Mouse (Mus musculus): ENCODE results near the gene Gm11492. TPM values are rescaled to one million over a fixed set of nuclear protein-coding genes. Genes with fewer than 3 reads are reported as not detected.

Gm11492 gene
- total and polyA plus RNA-seq, 2 experiments from 2014 or later = not detected

- 90% methylated on average over 7 of the region's 7 CpGs for WGBS
- no peak for ATAC-seq
- no peak for TF ChIP-seq CTCF (IDR thresholded peaks at IDR 0.05; ENCODE audit: low read depth)
- no peaks in the 10 kb centered on the region for H3K27me3 ChIP-seq (ENCODE audit: insufficient read depth, low read length)
- H3K9me3 ChIP-seq (ENCODE audit: low read length) = no peaks in the 10 kb centered on the region
- no peak overlapping the region for H3K9ac ChIP-seq (replicated peaks; ENCODE audit: low read length)
- H3K4me1 ChIP-seq (ENCODE audit: insufficient read depth, low read length) = no peaks in the 10 kb centered on the region
- H3K36me3 ChIP-seq (ENCODE audit: insufficient read depth, low read length) = peaks cover 89% of the 10 kb centered on the region
- no peak overlapping the region for H3K4me2 ChIP-seq (ENCODE audit: low read depth, low read length)
- no peak overlapping the region for H3K4me3 ChIP-seq (ENCODE audit: low read length)
- no peak for DNase-seq (ENCODE audit: low spot score)
- no peak overlapping the region for H3K27ac ChIP-seq
Measured at GRCm38 (mm10) chr11:87613972-87614371, 47.5 kb downstream of the Gm11492 start.

DNA sequence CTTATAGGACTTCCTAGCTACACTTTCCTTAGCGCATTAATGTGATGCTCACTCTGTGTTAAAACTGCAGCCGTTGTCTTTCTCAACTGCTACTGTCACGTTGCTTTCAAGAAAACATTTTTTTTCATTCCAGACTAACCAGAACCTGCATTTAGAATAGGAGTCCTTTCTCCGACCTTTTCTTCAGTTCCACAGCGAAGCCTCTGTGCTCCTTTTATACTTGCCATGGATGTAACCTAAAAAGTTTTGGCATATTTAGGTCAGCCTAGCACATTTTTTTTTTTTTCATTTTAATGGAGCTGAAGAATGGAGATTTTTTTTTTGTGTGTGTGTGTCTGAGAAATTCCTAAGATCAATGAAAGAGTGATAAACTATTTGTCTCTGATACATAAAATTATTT, 49.1 kb downstream of the Gm11492 start:
- TF ChIP-seq CTCF (IDR thresholded peaks at IDR 0.05; ENCODE audit: low read depth) = no peak
- Histone ChIP-seq H3K4me3 (ENCODE audit: low read length) (no peak overlapping the region), H3K4me2 (ENCODE audit: low read depth, low read length) (no peak overlapping the region), H3K27me3 (ENCODE audit: insufficient read depth, low read length) (no peaks in the 10 kb centered on the region), H3K4me1 (ENCODE audit: insufficient read depth, low read length) (no peaks in the 10 kb centered on the region), H3K36me3 (ENCODE audit: insufficient read depth, low read length) (peaks cover 78% of the 10 kb centered on the region), H3K27ac (no peak overlapping the region), H3K9ac (replicated peaks; ENCODE audit: low read length) (no peak overlapping the region), H3K9me3 (ENCODE audit: low read length) (no peaks in the 10 kb centered on the region)
- ATAC-seq (no peak), DNase-seq (ENCODE audit: low spot score) (no peak)
- WGBS = 91% methylated on average over 5 of the region's 5 CpGs

DNA sequence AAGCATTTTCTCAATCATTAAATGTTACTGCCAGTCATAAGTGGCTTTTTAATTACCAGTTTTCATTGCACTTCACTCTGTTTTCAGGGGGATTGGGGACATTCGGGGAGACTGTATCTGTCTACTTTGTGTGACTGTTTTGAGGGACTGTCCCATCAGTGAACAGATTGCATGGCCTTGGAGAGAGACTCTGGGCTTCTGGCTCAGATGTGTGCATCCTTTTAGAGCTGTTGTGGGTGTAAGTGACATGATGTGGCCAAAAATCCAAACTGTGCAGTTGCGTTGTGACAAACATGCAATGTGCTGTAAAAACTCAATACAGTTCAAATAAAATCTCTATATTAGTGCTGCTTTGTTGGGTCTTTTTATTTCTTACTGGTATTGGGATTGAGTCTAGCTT, 49.5 kb downstream of the Gm11492 start:
- DNase-seq (ENCODE audit: low spot score) = no peak
- ATAC-seq = no peak
- no peak for TF ChIP-seq CTCF (IDR thresholded peaks at IDR 0.05; ENCODE audit: low read depth)
- WGBS = 94% methylated on average over 2 of the region's 2 CpGs
- Histone ChIP-seq H3K36me3 (ENCODE audit: insufficient read depth, low read length) (peaks cover 74% of the 10 kb centered on the region), H3K4me2 (ENCODE audit: low read depth, low read length) (no peak overlapping the region), H3K9me3 (ENCODE audit: low read length) (no peaks in the 10 kb centered on the region), H3K27me3 (ENCODE audit: insufficient read depth, low read length) (no peaks in the 10 kb centered on the region), H3K27ac (no peak overlapping the region), H3K9ac (replicated peaks; ENCODE audit: low read length) (no peak overlapping the region), H3K4me1 (ENCODE audit: insufficient read depth, low read length) (no peaks in the 10 kb centered on the region), H3K4me3 (ENCODE audit: low read length) (no peak overlapping the region)

GRCm38 (mm10) chr11:87616790-87617474, 50.5 kb downstream of the Gm11492 start, which contains the start of gene Hsf5:
Gene Hsf5 (plus strand): TSS chr11:87617164.
- TF ChIP-seq CTCF (IDR thresholded peaks at IDR 0.05; ENCODE audit: low read depth) = no peak
- H3K9ac ChIP-seq (replicated peaks; ENCODE audit: low read length) = no peak within 1 kb of the TSS
- H3K36me3 ChIP-seq (ENCODE audit: insufficient read depth, low read length) = peaks cover 65% of the 10 kb centered on the region
- WGBS = 91% methylated on average over 67 of the region's 69 CpGs
- ATAC-seq (no peak), DNase-seq (ENCODE audit: low spot score) (no peak)
- H3K4me3 ChIP-seq (ENCODE audit: low read length) = no peak within 1 kb of the TSS
- H3K9me3 ChIP-seq (ENCODE audit: low read length) = no peaks in the 10 kb centered on the region
- H3K27ac ChIP-seq = no peak within 1 kb of the TSS
- no peaks in the 10 kb centered on the region for H3K27me3 ChIP-seq (ENCODE audit: insufficient read depth, low read length)
- H3K4me2 ChIP-seq (ENCODE audit: low read depth, low read length) = no peak within 1 kb of the TSS
- H3K4me1 ChIP-seq (ENCODE audit: insufficient read depth, low read length) = no peaks in the 10 kb centered on the region

DNA sequence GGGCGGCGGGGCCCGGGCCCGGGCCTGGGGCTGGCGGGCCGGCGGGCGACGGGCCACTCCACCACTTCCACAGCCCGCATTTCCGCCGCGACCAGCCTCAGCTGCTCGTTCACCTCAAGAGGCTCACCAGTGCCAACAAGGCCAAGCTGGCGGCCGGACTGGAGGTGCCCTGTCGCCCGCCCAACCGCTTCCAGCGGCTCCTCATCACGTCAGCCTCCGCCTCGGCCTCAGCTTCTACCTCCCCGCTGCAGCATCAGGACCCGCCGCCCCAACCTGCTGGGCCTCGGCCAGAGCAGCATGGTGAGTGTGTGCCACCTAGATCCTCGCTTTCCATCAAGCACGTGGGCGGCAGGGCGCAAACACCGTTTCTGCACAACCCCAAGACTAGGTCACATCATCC, 51.2 kb downstream of the Gm11492 start:
- H3K4me1 ChIP-seq (ENCODE audit: insufficient read depth, low read length) = no peaks in the 10 kb centered on the region
- no peak overlapping the region for H3K9ac ChIP-seq (replicated peaks; ENCODE audit: low read length)
- no peak overlapping the region for H3K4me3 ChIP-seq (ENCODE audit: low read length)
- H3K27ac ChIP-seq = no peak overlapping the region
- H3K27me3 ChIP-seq (ENCODE audit: insufficient read depth, low read length) = no peaks in the 10 kb centered on the region
- ATAC-seq (no peak), DNase-seq (ENCODE audit: low spot score) (no peak)
- WGBS = 95% methylated on average over 30 of the region's 32 CpGs
- H3K9me3 ChIP-seq (ENCODE audit: low read length) = no peaks in the 10 kb centered on the region
- peaks cover 59% of the 10 kb centered on the region for H3K36me3 ChIP-seq (ENCODE audit: insufficient read depth, low read length)
- no peak overlapping the region for H3K4me2 ChIP-seq (ENCODE audit: low read depth, low read length)
- TF ChIP-seq CTCF (IDR thresholded peaks at IDR 0.05; ENCODE audit: low read depth) = no peak

Other genes with a start within 250 kb of the Gm11492 start
- gene Ppm1e, start 207.6 kb upstream of the Gm11492 start, total RNA-seq (2014; rRNA removed) = 60.1 and 65.9 TPM in 2 replicates
- 17.1 and 18.6 TPM in 2 replicates for gene Ppm1e, start 207.6 kb upstream of the Gm11492 start, polyA plus RNA-seq (2015; fragmentation: Nextera tagmentation; extraction: Ambion mirVana)
- 3.5 and 3.7 TPM in 2 replicates for gene Rad51c, start 161.7 kb upstream of the Gm11492 start, total RNA-seq (2014; rRNA removed)
- 2.0 and 4.2 TPM in 2 replicates for gene Rad51c, start 161.7 kb upstream of the Gm11492 start, polyA plus RNA-seq (2015; fragmentation: Nextera tagmentation; extraction: Ambion mirVana)
- gene Tex14, start 161.6 kb upstream of the Gm11492 start, total RNA-seq (2014; rRNA removed) = 0.47 and 0.73 TPM in 2 replicates
- 2.6 and 3.4 TPM in 2 replicates for gene Tex14, start 161.6 kb upstream of the Gm11492 start, polyA plus RNA-seq (2015; fragmentation: Nextera tagmentation; extraction: Ambion mirVana)
- 32.3 and 39.6 TPM in 2 replicates for gene Sept4, start 2.2 kb downstream of the Gm11492 start, total RNA-seq (2014; rRNA removed)
- gene Sept4, start 2.2 kb downstream of the Gm11492 start, polyA plus RNA-seq (2015; fragmentation: Nextera tagmentation; extraction: Ambion mirVana) = 54.9 and 63.6 TPM in 2 replicates
- gene Mtmr4, start 25.5 kb downstream of the Gm11492 start, total RNA-seq (2014; rRNA removed) = 110 and 125 TPM in 2 replicates
- gene Mtmr4, start 25.5 kb downstream of the Gm11492 start, polyA plus RNA-seq (2015; fragmentation: Nextera tagmentation; extraction: Ambion mirVana) = 30.6 and 34.8 TPM in 2 replicates
- 0.10 and 0.29 TPM in 2 replicates for gene Hsf5, start 50.5 kb downstream of the Gm11492 start, total RNA-seq (2014; rRNA removed)
- gene Hsf5, start 50.5 kb downstream of the Gm11492 start, polyA plus RNA-seq (2015; fragmentation: Nextera tagmentation; extraction: Ambion mirVana) = 0.20 and 0.33 TPM in 2 replicates
- gene Rnf43, start 96.1 kb downstream of the Gm11492 start, total RNA-seq (2014; rRNA removed) = 0.90 and 10.7 TPM in 2 replicates
- gene Rnf43, start 96.1 kb downstream of the Gm11492 start, polyA plus RNA-seq (2015; fragmentation: Nextera tagmentation; extraction: Ambion mirVana) = 0.85 and 1.8 TPM in 2 replicates
- gene Supt4a, start 170.9 kb downstream of the Gm11492 start, total RNA-seq (2014; rRNA removed) = 60.7 and 63.5 TPM in 2 replicates
- gene Supt4a, start 170.9 kb downstream of the Gm11492 start, polyA plus RNA-seq (2015; fragmentation: Nextera tagmentation; extraction: Ambion mirVana) = 125 and 135 TPM in 2 replicates
- gene Tspoap1, start 193.9 kb downstream of the Gm11492 start, total RNA-seq (2014; rRNA removed) = 103 and 137 TPM in 2 replicates
- gene Tspoap1, start 193.9 kb downstream of the Gm11492 start, polyA plus RNA-seq (2015; fragmentation: Nextera tagmentation; extraction: Ambion mirVana) = 33.2 and 35.6 TPM in 2 replicates
- gene Mpo, start 226.9 kb downstream of the Gm11492 start, total RNA-seq (2014; rRNA removed) = 0.37 TPM in 1 of 2 replicates, not detected in the other
- gene Mpo, start 226.9 kb downstream of the Gm11492 start, polyA plus RNA-seq (2015; fragmentation: Nextera tagmentation; extraction: Ambion mirVana) = 0.10 and 0.55 TPM in 2 replicates

All from hindbrain, postnatal 0 days (tissue).